Mouse (Mus musculus): ENCODE measurements around the gene Spa17.

GRCm38 (mm10) chr9:37613911-37614280 lies 374 bp upstream of the Spa17 start:
- TF ChIP-seq GATA1 (IDR thresholded peaks at IDR 0.05; ENCODE audit: borderline replicate concordance, low read length) (no peak), FLI1 (IDR thresholded peaks at IDR 0.05; ENCODE audit: low read length) (no peak)

Measured in megakaryocyte, embryonic 14.5 days (primary cell).